Mouse (Mus musculus) gastrocnemius, postnatal 14 days (tissue): ENCODE results near the gene Ucn. TPM values are rescaled to one million over a fixed set of nuclear protein-coding genes. Genes with fewer than 3 reads are reported as not detected.

Experiments used
- DNase-seq: peaks from one replicate; pipeline ENCODE4 v3.0.0; 2021; ENCODE audit warnings: mixed read lengths
- intact Hi-C: fragments of 180-260 bp; cut with DNase I; formaldehyde crosslinking; loops from one replicate; pipeline ENCODE4 v1.15.1; 2025; ENCODE audit warnings: low total_unique reads
- total RNA-seq, 2 experiments: library from RNA; stranded (reverse); gene quantifications; 2 replicates each; pipeline ENCODE4 v1.2.3; 2021

The Ucn gene
- total RNA-seq, 2 experiments from 2014 or later, result not detected

DNA sequence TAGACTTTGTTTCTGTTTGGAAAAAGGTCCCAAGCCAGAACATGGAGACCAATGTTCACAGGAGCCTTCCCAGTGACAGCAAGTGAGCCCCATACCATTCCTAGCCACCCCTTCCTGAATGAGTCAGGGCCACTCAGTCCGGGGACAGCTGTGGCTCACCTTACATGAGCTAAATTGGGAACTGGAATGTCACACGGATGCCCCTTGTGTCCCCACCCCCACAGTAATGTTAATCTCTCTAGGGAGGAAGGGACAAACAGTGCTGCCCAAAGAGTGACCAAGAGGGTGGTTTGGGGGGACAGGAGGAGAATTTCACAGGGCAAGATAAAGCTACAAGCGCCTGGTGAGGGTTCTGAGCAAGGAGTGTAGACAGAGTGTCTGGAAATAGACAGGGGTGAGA lies 22.3 kb downstream of the Ucn start, which contains the start of gene Trim54:
Gene Trim54, plus strand, starts transcription at position 359 of the 400 bp plus-strand sequence.
- intact Hi-C loops, result no loop called here
- DNase-seq, result peak; percentile 46

DNA sequence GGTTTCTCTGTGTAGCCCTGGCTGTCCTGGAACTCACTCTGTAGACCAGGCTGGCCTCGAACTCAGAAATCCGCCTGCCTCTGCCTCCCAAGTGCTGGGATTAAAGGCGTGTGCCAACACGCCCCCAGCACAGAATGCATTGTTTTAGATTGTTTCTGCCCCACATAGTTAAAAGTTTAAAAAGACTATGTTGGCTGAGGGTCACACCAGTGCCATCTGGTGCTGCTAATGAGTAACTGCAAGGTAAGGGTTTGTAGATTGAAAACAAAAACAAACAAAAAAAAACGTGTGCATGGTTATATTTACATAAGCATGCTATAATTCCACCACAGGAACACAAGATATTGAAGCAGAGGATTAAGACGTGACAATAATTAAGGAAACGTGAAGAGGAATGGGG lies 27.8 kb downstream of the Ucn start:
- intact Hi-C loops, result no loop called here
- no peak for DNase-seq

DNA sequence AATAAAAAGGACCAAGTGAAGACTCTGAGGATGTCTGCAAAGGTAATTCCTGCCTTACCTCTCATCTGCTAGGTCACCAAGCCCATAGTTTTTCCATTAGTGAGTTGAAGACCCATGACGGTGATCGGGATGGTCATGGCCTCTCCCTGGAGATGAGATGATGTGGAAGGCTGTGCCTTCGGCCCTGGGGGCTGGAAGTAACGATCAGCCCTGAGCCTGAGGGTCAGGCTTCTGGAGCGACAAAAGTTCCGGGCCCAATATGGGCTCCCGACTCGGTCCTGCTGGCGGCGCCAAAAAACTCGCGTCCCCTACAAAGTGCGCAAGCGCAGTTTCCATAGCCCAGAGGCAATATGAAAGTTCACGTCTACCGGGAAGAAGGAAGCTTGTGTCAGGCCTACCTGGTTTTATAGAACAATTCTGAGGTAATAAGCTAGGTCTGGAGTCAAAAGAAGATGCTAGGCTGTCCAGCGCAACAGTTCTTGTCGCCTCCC lies 30.6 kb downstream of the Ucn start, which contains the start of gene Slc30a3:
Gene Slc30a3, minus strand, starts transcription at position 238 of the 491 bp plus-strand sequence.
- DNase-seq, result no peak
- intact Hi-C loops, result no loop called here

DNA sequence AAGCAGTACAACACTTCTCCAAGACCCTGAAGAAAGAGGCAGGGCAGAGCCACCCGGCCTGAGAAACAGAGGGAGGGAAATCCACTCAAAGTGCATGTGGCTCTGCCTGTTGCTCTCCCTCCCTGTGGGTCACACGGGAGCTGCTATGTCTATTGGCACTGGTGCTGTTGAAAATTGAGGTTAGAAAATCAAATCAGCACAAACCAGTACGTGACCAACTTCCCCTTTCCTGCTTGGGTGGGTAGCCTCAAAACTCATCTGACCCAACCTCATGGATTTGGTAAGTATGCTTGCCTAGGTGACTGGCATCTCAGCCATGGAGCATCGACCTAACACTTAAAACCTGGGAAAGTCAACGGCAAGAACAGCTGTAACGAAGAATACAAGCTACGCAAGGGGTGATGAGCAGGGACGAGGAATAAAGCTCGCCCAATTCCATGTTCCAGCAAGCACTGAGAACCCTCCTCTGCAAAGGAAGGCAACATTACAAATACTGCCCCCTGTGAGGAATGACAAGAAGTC lies 32.8 kb downstream of the Ucn start, which contains the start of gene Dnajc5g:
Gene Dnajc5g, plus strand, starts transcription at position 472 of the 522 bp plus-strand sequence.
- intact Hi-C loops, result no loop called here

DNA sequence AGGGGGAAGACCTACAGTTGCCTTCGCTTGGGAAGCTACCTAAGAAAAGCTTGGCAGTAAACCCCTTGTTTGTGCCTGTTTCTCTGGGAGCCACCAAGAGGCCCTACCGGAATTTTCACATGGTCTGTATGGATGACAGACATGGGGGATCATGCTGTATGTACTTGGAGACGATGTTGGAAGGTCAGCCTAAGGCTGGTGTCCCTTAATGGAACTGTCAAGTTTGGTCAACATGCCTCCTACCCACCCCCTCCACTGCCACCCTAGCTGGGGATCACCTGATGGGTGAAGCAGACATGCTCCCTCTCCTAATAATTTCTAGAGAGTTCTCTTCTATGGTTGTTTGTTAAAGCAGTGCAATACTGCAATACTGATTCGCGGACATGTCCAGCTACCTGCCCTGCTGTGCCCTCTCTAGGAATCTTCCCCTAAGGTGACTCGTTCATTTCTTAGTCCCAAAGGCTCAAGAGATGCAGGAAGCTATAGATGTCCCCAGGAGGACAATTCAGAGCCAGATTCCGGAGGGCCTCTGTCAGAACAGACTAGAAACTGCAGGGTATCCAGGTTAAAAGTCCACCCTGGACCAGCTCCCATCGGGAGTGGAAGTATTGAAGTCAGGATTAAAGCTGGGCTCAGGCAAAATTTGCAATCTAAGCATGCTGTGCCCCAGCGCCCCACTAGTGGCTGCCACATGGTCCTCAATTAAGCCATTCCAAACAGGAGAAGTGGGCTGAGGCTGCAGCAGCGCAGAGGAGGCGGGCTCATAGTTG lies 42.7 kb downstream of the Ucn start:
- no peak for DNase-seq
- intact Hi-C loops, result no loop called here

More for the DNA sequence above, 32.8 kb downstream of the Ucn start, which contains the start of gene Dnajc5g:
- DNase-seq, result no peak

DNA sequence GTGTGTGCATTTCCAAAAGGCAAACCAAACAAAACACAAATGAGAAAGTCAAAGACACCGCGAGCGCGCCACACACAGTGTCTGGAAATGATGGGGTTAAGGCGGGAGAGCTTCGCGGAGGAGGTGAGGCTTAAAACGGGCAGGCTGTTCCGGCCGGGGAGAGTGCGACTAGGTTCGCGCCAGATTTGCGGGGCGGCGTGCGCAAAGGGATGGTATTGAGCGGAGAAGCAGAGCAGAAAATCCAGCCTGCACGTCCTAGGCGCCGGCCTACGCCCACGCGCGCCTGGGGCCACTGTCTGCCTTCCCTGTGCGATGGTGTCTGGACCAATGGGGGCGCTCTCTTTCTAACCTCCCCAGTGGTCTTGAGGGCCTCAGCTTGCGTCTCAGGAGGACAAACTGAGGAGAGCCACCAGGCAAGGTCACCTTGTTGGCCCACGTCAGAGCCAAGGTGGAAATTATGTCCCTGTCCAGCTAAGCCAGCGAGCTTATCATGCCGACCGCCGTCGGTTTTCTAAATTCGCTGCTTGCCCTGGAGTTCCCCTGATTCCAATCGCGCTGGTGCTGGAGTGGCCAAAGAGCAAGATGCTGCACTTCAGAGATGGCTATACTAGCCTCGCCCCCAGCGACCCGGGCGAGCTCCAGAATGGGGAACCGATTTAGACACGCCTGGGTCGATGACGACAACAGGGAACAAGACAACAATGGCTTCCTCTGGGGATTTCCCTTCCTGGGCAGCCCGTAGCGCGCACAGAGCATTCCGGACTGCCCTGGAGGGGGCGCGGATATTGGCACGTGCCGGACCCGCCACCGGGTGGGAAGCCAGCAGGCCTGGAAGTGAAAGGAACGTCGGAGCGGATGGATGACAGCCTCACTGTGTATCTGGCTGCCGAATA lies 43.6 kb downstream of the Ucn start:
- intact Hi-C loops, result no loop called here
- DNase-seq, result peak; percentile 54

DNA sequence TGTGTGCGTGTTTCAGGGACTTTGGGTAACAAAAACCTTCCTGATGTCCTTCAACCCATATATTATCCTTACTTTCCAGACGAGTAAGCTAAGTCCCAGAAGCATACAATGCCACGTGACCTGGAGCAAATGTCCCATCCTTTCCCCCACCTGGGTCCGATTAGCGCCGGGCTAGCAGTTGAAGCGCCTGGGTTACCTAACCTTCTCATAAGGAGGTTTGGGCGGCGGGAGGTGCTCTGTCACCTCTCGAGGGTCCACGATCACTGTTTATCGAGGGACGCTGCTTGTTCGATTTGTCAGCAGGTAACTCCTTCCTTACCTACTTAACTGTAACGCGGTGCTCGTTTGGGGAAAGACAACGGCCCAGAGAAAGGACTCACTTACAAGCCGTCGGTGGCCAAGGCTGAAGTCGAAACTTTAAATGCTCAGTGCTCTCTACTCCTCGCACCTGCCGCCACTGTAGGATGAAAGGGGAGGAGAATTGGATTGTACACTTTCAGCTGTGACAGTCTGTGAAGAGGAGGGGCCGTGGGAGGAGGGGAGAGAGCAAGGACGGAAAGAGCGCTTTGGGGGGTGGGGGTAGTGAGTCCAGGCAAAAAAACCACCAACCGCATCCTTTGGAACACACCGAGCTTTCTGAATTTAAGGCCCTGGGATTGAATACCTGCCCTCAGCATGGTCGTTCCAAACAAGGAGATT lies 44.4 kb downstream of the Ucn start:
- DNase-seq, result no peak
- intact Hi-C loops, result no loop called here

DNA sequence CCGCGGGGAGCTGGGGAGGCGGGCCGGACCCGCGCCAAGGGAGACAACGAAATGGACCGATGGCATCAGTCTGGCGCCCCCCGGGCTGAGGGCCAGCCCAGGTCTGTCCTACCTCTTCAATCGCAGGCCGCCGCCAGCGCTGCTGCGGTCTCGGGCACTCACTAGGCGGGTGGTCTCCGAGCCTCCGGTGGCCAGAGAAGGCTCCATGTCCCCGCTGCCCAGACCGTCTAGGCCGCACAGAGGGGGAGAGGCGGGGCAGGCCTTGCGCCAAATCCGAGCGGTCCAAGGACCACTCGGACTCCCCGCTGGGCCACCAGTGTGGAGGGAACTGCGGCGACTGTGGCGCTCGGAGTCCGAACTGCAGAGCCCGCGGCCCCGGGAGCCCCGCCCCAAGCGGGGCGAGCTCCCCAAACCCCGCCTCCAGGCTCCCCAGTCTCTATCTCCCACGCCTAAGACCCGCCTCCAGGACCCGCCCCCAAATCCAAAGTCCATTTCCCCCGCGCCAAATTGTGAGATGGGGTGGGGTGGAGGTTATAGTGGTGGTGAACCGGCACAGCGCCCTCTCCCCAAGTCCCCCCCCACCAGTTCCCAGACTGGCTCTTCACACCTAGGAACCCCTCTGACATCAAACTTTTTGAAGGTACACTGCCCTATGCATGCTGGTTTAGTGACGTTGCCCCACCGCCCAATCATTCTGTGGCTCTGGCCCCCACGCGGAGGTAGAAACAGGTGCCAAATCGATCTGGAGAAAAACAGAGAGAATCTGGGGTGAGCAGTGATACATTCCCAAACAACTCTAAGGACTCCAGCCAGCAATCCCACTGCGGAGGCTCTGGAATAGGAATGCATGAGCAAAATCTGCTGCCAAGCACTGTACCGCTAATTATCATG lies 45.2 kb downstream of the Ucn start:
- DNase-seq, result no peak
- intact Hi-C loops, result no loop called here

DNA sequence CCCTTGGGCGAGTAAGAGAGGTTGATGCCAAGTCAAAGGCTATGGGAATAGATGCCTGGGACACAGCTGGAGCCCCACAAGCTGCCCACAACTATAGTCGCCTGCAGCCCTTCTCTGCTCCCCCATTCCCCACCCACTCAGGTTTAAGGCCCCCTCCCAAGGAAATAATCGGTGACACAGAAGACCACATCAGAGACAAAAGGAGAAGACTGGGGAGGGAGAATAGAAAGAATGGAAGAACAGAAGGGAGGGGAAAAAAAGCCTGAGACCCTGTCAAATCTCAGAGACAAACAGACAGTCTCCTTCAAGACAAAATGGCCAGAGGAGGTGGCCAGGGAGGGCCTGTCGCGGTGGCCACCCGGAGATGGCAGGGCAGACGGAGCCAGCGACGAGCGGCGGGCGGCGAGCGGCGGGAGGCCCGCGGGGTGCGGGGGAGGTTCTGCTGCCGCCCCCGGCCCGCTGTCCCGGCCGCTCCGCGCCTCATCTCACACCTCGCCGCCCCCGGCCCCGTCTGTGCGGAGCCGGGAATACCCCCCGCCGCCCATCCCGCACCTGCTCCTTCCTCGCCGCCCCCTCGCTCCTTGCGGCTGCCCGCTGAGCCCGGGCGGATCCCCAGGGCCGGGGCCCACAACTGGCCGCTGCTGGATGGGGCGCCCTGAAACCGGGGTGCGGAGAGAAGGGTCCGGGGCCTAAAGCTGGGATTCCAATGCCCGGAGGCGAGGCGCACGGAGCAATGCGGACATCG lies 46.2 kb downstream of the Ucn start:
- intact Hi-C loops, result no loop called here
- DNase-seq, result no peak

Other genes starting within 250 kb of the Ucn start
- 100 to 1,000 TPM; 119 to 134 TPM for gene Ost4, start 231.0 kb downstream of the Ucn start, total RNA-seq
- 10 to 100 TPM; 25.7 to 31.3 TPM for gene Emilin1, start 225.4 kb downstream of the Ucn start, total RNA-seq
- gene Khk, start 217.4 kb downstream of the Ucn start, total RNA-seq, result 10 to 100 TPM; 31.4 to 32.7 TPM
- 1 to 10 TPM; 4.5 to 7.7 TPM for gene Cgref1, start 193.2 kb downstream of the Ucn start, total RNA-seq
- gene Preb, start 178.5 kb downstream of the Ucn start, total RNA-seq, result 10 to 100 TPM; 77.5 to 90.5 TPM
- gene Tcf23, start 170.2 kb downstream of the Ucn start, total RNA-seq, result under 1 TPM; 0.35 to 0.66 TPM
- gene Atraid, start 90.5 kb downstream of the Ucn start, total RNA-seq, result 10 to 100 TPM; 56.7 to 63.5 TPM
- 1 to 10 TPM; 2.5 to 2.8 TPM for gene Slc5a6, start 89.9 kb downstream of the Ucn start, total RNA-seq
- gene Cad, start 84.0 kb downstream of the Ucn start, total RNA-seq, result 10 to 100 TPM; 12.3 to 19.9 TPM
- not detected for gene Dnajc5g, start 32.5 kb downstream of the Ucn start, total RNA-seq
- under 1 TPM in 1 of 2 experiments, not detected in 1; 0.10 TPM for gene Slc30a3, start 30.6 kb downstream of the Ucn start, total RNA-seq
- 100 to 1,000 TPM; 190 to 215 TPM for gene Trim54, start 22.1 kb downstream of the Ucn start, total RNA-seq
- 10 to 100 TPM; 33.9 to 37.3 TPM for gene Mpv17, start 15.4 kb upstream of the Ucn start, total RNA-seq
- gene Gm29609, start 41.1 kb upstream of the Ucn start, total RNA-seq, result under 1 TPM; 0.25 to 0.60 TPM
- 10 to 100 TPM; 23.2 to 28.6 TPM for gene Gtf3c2, start 41.3 kb upstream of the Ucn start, total RNA-seq
- 10 to 100 TPM; 42.4 to 42.7 TPM for gene Snx17, start 54.4 kb upstream of the Ucn start, total RNA-seq
- gene Eif2b4, start 54.6 kb upstream of the Ucn start, total RNA-seq, result 10 to 100 TPM; 44.4 to 48.7 TPM
- gene Zfp513, start 63.5 kb upstream of the Ucn start, total RNA-seq, result 1 to 10 TPM; 7.1 TPM
- gene Ppm1g, start 81.9 kb upstream of the Ucn start, total RNA-seq, result 10 to 100 TPM; 38.0 to 39.8 TPM
- gene Nrbp1, start 102.0 kb upstream of the Ucn start, total RNA-seq, result 10 to 100 TPM; 61.1 to 63.4 TPM
- gene Gm9970, start 102.4 kb upstream of the Ucn start, total RNA-seq, result not detected
- 1 to 10 TPM in 1 of 2 experiments, under 1 TPM in 1; 0.47 to 1.9 TPM for gene Krtcap3, start 112.9 kb upstream of the Ucn start, total RNA-seq
- 10 to 100 TPM; 19.6 to 21.2 TPM for gene Ift172, start 152.3 kb upstream of the Ucn start, total RNA-seq
- 1 to 10 TPM; 3.5 to 4.9 TPM for gene Fndc4, start 157.3 kb upstream of the Ucn start, total RNA-seq
- gene Gckr, start 158.6 kb upstream of the Ucn start, total RNA-seq, result not detected